Mouse (Mus musculus) forelimb bud, embryonic 11.5 days (tissue): ENCODE data around the gene Atxn1.

Experiments used
- DNase-seq: peaks from one replicate; pipeline ENCODE4 v3.0.0-alpha.2; 2012; ENCODE audit warnings: low read depth, low spot score

The Atxn1 gene

DNA sequence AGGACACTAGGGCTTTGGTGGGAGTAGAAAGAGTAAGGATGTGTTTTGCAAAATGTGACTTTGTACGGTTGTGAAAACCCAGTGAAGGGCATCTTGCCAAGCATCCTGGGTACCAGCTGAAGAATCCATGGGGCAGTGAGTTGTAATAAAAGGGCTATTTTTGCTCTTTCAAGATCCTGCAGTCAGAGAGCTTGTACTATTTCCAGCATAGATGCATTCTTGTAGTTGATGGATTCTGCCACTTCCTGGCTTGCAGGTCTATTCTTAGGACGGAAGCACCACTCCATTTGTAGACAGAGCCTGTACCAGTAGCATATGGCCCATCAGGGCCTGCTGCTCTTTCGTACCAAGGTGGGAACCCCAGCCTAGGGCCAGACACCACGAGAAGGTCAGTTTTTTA, 436.0 kb downstream of the Atxn1 start:
- DNase-seq, result no peak

- DNase-seq, result no peak
Measured at GRCm38 (mm10) chr13:45527232-45527964, 437.4 kb downstream of the Atxn1 start.

DNA sequence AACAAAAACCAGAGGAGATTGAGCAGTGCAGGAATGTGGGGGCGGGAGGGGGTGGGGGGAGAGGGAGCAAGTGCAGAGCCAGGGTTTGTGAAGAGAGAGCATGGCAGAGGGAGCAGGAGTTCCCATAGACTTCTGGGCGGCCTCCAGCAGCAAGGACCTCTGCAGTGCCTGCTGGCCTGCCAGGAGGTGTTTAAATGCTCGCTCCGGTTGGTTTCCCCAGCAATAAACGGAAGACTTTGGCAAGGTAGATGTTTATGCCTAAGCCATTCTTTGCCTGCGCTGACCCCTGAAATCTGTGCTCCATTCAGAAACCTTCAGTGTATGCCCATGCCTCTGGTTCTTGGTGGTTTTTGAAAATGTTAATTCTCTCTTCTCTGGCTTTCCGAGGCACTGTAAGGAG, 438.6 kb downstream of the Atxn1 start:
- no peak for DNase-seq

DNA sequence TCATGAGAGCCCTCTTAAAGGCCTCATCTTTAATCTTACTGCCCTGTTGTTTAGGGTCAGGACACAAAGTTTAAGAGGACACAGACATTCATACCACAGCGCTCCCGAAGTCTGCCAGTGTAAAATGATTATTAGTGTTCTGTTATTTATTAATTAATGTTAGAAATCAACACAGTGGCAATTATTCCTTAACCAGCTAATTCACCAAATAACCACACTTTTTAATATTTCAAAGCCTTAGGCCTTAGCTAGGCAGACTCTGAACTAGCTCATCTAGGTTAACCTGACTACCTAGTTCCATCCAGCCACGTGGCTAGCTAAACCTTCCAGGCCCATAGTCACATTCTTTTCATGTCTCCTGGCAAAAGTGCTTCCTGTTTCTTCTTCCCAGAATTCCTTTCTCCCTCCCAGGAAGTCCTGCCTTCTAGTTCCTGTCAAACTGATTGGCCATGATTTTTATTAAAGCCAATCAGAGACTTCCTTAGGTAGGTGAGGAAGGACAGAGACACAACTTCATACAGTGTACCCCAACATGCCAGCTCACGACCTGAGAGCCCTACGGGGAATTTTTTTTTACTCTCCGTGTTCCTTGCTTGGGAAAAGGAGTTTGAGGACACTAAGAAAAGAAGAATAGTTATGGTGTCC, 439.9 kb downstream of the Atxn1 start:
- DNase-seq, result no peak

DNA sequence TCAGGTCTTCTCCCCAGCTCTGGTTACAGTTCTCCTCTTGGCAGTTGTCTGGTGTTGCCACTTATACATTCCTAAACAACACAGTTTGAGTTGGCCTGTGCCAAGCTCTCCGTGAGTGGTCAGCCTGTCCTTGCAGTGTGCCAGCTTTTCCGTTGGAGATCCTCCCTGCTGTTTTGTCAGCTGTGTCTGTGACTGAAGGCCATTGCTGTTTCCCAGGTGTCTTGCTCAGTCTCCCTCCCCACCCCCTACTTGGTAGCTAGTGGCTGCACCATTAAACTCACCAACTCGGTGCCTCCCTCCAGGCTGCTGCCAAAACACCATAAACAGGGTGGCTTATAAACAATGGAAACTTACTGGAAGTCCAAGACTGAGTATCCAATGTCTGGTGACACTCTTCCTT, 440.5 kb downstream of the Atxn1 start:
- DNase-seq, result no peak

DNA sequence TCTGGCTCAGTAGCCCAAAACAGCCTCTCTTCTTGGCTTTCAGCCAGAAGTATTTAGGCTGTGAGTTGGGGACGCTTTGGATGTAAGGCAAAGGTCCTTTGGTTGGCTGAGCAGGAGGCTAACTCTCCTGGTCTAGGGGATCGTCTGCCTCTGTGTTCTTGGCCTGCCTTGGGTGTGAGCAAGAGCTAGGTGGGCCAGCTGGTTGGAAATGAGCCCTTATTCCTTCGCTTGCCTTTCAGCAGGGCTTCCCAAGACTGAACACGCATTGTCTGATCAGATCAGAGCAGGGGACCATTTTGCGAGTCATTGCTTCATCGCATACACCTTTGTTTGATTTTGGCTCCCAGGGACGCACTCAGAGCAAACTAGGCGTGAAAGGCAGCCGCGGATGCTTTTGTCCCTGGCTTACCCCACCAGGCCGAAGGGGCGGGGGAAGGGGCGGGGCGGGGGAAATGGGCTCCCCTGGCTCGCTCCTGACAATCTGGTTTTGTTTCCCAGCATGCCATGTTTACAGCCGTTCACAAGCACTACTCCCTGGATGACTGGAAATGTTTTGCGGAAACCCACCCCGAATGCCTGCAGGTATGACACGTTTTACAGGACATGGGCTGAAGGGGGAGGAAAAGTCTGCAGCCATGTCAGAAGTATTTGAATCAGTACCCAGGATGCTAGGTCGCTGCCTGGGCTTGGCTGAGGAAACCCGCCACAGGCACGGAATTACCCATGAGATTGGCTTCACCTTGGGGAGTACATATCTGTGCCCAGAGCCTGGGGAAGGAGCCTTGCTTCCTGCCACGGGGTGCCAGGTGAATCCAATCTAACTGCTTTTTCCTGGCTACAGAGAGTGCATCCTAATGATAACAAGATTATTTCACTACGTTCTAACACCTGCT, 448.1 kb downstream of the Atxn1 start:
- peak; percentile 67 for DNase-seq

DNA sequence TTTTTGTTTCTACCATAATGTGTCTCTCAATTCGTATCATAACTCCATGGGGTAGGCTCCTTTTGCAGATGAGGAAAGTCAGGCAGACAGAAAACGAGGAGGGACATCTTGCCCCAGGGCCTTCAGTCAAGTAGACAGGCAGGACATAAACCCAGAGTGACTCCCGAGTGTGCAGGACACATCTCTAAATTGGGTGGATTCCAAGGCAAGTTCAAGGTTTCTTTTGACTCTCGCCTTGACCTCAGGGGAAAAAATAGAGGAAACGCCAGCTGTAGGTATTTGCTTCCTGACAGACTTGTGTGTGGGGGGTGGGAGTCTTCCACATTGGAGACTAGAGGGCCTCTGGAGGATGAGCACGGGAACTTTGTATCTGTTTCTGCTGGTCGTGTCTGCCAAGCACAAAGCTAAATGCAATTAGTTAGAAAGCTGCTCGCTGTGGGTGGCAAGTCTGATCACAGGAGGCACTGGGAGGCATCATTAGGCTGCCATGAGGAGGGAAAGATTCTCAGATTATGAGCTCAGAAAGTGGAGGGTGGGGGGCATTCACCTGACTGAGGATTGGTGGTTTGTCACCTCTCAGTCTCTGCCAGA, 449.9 kb downstream of the Atxn1 start:
- no peak for DNase-seq

GRCm38 (mm10) chr13:45514115-45514514, 450.7 kb downstream of the Atxn1 start:
- DNase-seq, result no peak

GRCm38 (mm10) chr13:45513009-45513984, 451.5 kb downstream of the Atxn1 start:
- no peak for DNase-seq

DNA sequence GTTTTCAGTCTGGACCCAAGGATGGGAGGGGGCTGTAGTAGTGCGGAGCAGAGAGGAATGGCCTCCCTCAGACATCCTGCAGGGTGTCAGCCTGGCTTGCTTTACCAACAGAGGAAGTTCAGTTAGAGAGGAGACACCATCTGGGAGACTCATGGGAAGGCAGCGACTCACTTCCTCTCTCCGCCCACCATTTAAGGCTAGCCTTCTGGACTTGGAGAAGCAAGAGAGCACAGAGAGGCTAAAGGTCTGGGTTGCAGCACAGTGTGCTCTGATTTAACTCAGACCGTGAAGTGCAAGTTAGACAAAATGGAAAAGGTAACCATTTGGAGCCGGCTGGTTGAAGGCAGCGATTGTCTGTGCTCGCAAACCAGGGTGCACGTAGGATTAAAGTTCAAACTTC, 452.3 kb downstream of the Atxn1 start:
- no peak for DNase-seq

DNA sequence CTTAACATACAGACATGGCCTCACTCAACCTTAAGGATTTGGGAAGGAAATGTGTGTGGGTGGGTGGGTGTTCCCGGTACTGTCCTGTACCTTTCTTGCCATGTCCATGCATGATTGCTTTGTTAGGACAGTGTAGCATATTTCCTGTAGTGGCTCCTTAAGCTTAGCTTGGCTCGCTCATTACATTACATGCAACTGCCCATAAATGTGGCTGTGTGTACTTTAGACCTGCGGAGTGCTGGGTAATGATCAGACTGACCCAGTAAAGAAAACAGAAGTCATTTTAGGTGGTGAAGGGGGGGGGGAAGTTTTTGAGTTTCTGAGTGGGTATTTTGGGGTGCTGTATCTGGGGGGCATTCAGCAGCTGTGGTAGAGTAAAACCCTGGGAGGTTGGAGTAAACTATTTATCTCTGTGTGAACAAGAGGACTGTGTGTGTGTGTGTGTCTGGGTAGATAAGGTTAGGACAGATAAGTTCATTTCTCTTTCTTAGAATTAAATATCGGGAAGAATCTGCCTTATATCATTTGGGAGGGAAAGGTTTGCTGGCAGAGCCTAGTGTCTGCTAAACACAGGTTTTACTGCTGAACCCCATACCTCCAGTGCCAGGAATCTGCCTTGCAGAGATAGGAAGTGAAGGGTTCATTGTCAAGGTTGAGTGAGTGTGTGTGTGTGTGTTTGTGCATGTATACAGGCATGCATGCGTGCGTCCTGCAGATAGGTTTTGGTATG, 452.9 kb downstream of the Atxn1 start:
- no peak for DNase-seq

DNA sequence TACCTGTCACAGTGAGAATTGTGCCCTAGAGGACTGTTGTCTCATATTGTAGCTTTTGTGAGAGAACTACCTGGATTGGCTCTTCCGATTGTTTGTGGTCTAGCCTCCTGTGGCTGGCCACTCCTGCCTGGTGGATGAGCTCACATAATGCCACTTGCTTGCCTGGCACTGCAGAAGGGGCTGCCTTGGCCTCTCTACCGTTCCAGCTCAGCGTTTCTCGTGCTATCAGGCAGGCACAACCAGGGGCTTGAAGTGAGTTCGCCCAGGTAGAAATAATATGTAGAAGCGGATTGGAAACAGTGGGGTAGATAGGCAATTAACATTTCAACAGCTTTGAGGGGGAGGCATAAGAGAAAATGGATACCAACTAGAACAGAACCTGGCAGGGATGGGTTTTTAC, 455.4 kb downstream of the Atxn1 start:
- no peak for DNase-seq

DNA sequence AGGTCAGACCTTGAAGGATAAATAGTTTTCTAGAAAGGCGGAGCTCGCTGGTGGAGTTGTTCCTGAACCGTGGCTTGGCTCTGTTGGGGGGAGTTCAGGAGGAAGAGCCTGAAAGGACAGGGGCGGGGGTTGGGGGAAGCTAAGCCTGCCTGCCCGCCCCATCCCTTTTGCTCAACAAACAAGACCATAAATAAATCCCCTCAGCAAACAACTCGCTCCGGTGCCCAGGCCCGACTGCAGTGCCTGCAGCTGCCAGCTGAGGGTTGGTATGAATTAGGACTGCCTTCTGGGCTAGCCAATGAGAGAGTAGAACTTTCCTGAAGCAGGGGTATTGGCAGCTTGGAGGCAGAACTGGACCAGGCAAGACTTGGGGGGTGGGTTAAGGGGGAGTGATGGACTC, 456.3 kb downstream of the Atxn1 start:
- DNase-seq, result peak; percentile 39

DNA sequence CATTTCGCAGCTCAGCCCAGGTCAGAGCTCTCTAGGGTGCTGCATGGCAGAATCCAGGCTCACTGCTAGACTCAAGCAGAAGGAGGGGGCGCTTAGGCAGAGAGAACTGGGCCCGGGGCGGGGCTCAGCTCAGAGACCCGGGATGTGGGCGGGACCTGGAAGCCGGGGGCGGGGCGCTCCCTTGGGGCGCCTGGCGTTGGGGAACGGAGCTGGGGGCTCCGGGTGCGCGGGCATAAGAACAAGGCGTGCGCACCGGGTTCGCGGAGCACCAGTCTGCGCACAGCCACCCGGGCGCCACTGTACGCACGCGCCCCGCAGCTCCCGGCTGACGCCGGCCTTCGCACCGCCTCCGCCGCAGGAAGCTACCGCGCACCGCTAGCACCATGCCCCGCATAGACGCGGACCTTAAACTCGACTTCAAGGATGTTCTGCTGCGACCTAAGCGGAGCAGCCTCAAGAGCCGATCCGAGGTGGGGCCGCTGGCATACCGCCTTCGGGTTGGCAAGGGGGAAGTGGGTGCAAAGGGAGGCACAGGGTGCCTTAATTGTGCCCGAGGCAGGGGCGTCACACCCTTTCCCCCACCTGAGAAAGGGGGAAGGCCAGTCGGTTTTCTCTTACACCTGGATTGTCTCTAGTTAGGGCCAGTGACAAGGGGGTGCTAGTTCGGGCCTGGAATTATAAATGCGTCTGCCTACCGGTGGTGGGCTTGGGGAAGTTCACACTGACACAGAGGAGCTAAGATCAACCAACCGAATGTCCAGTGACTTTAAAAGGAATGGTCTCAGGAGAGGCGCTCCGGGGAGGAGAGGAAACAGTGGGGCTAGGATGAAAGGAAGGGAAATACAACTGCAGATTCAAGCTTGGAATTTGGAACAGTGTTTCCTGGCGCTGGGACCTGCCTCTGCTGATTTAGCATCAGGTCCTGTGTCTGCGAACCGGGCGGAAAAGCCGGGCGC, 457.3 kb downstream of the Atxn1 start, which contains the start of gene Gmpr:
Gmpr (plus strand) TSS at position 171 of the 956 bp plus-strand sequence.
- peak; percentile 67 for DNase-seq

DNA sequence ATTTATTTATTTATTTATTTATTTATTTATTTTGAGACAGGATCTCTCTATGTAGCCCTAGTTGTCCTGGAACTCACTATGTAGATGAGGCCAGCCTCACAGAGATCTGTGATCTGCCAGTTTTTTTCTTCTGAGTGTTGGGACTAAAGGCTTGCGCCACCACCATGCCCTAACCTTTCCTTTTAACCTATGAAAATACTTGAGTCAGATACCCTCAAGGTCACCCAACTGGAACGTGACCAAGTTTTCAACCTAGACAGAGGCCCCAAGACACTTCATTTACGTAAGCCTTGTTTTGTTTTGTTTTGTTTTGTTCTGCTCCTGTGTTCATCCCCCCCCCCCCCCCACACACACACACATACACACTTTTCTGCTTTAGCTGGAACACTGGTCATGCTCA, 459.3 kb downstream of the Atxn1 start:
- DNase-seq, result no peak

- no peak for DNase-seq
Measured at GRCm38 (mm10) chr13:45502791-45503190, 462.0 kb downstream of the Atxn1 start.

DNA sequence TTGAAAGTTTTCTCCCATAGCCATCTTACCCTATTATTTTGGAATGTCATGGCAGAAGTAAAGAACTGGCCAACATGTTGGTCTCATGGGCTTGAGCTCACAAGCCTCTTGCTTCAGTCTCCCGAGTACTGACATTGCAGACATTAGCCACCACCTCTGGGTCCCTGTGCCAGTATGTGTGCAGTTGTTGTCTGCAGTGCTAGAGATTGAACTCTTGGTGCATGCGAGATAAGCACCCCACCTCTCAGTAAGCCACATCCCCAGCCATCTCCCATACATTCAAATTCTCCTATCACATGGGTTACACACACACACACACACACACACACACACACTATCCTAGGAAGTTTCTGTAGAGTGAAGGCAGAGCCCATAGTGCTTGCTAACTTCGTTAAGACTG, 464.9 kb downstream of the Atxn1 start:
- no peak for DNase-seq
